Mouse (Mus musculus) heart, adult 2 months (tissue): Measurements from ENCODE around the gene Klf9. TPM values are rescaled to one million over a fixed set of nuclear protein-coding genes. Genes with fewer than 3 reads are reported as not detected.
"Not testable (repeated sequence)": the region's sequence is repeated elsewhere in the genome, so short reads cannot be mapped to it uniquely, and the experiment has no call there.

Experiments
- DNase-seq, 2 experiments: peaks; one replicate each; pipeline ENCODE4 v3.0.0; 2021
- H3K27ac ChIP-seq: fragments of 200-600 bp; 2 replicates; pipeline ENCODE4 v1.8.1; 2022
- H3K27me3 ChIP-seq: fragments of 200-500 bp; 2 replicates; pipeline ENCODE4 v1.6.1; 2012; ENCODE audit warnings: mild to moderate bottlenecking, low read length, inconsistent platforms, mixed read lengths; ENCODE audit not compliant: control insufficient read depth, insufficient read depth
- H3K36me3 ChIP-seq: fragments of 200-500 bp; 2 replicates; pipeline ENCODE4 v1.6.1; 2012; ENCODE audit warnings: low read length, inconsistent platforms; ENCODE audit not compliant: control insufficient read depth, insufficient read depth
- H3K4me1 ChIP-seq: fragments of 200-500 bp; 2 replicates; pipeline ENCODE4 v1.6.1; 2011; ENCODE audit warnings: low read length; ENCODE audit not compliant: control insufficient read depth, insufficient read depth
- H3K4me3 ChIP-seq: fragments of 200-600 bp; 2 replicates; pipeline ENCODE4 v1.8.1; 2022
- H3K79me2 ChIP-seq: fragments of 200-500 bp; replicated peaks from 2 replicates; pipeline ENCODE4 v1.6.1; 2012; ENCODE audit warnings: mild to moderate bottlenecking, inconsistent platforms, low read length, moderate library complexity, mixed read lengths; ENCODE audit not compliant: control insufficient read depth, insufficient read depth
- H3K9ac ChIP-seq: fragments of 200-500 bp; 2 replicates; pipeline ENCODE4 v1.6.1; 2012; ENCODE audit warnings: low read depth, mild to moderate bottlenecking, control low read depth, inconsistent platforms, low read length, mixed read lengths
- CTCF ChIP-seq: fragments of 200-600 bp; IDR thresholded peaks from 2 replicates; pipeline ENCODE4 v1.8.1; 2022; ENCODE audit warnings: antibody characterized with exemption, mild to moderate bottlenecking, moderate library complexity
- EP300 ChIP-seq: fragments of 200-500 bp; IDR thresholded peaks from 2 replicates; pipeline ENCODE4 v1.6.1; 2011; ENCODE audit warnings: low read depth, low read length, control low read depth; ENCODE audit not compliant: insufficient read depth
- POLR2A ChIP-seq: fragments of 200-500 bp; IDR thresholded peaks from 2 replicates; pipeline ENCODE4 v1.6.1; 2011; ENCODE audit warnings: mild to moderate bottlenecking, low read depth, low read length, control low read depth; ENCODE audit not compliant: insufficient read depth
- WGBS: fragments of 180-500 bp; shearing (Covaris S2); methylation state at CpG from one replicate; pipeline ENCODE4 v1.1.7; 2018; 5-methylcytosine and 5-hydroxymethylcytosine counted together
- intact Hi-C: fragments of 180-260 bp; cut with DNase I; formaldehyde crosslinking; loops from one replicate; pipeline ENCODE4 v1.15.1; 2025
- polyA plus RNA-seq: library from polyadenylated mRNA; depleted of rRNA; stranded (reverse); fragments of >200 nt; gene quantifications from 2 replicates; pipeline ENCODE4 v1.2.3, GENCODE M21; 2012
- total RNA-seq, 2 experiments: library from RNA; stranded (reverse); gene quantifications; 2 replicates each; pipeline ENCODE4 v1.2.3; 2021

Klf9 gene
- total and polyA plus RNA-seq, 3 experiments, result 40.3 to 142 (median 121) TPM

DNA sequence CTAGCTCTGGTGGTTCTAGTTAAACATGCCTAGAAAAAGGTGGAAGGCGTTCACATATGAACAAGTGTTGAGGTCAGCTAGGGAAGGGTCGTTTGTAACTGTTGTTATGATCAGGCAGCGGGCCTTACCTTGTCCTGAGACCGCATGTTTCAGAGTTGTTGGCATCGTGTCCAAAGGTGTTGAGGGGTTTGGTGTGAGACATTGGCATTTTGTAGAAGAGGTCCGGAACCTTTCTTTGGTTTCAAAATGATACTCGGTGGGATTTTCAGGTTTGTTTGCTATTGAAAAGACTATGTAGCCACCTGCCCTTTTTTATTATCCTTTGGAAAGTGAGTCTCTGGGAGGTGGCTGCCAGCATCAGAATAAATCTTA lies 2.0 kb downstream of the Klf9 start:
- Histone ChIP-seq H3K4me1 (peaks cover 19% of the 10 kb centered on the region), H3K4me3 (peak overlapping the region; percentile 62), H3K79me2 (peaks cover 9% of the 10 kb centered on the region), H3K9ac (peak overlapping the region; percentile 99), H3K36me3 (peaks cover 26% of the 10 kb centered on the region), H3K27ac (peak overlapping the region; percentile 100), H3K27me3 (no peaks in the 10 kb centered on the region)
- intact Hi-C loops, result loop anchor here (5.0 kb wide), 1 partner anchor 201 kb away; no protein-coding TSS in a partner anchor
- no peak for DNase-seq
- TF ChIP-seq CTCF (no peak), EP300 (no peak), POLR2A (no peak; the same call in 1 of the 2 replicates)
- WGBS, result 15% methylated on average over 7 of the region's 7 CpGs

DNA sequence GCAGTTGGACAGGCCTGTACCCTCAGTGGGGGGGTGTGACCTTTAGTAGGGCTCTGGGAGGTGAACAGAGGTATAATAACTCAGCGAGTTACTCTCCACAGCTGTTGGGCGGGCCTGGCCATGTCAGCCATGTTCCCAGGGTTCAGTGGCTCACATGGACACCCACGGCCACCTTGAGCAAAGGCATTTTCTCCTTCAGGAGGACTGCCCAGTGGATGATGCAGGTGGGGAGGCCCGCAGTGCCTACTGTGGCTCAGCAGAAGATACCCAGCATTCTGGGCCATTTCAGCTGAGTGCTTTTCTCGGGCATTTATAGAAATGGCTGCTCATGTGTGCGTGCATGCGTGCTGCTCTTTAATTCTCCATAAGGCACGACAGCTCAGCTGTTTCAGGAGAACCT lies 2.5 kb downstream of the Klf9 start:
- Histone ChIP-seq H3K4me3 (peak overlapping the region; percentile 62), H3K27ac (peak overlapping the region; percentile 100), H3K27me3 (no peaks in the 10 kb centered on the region), H3K79me2 (peaks cover 9% of the 10 kb centered on the region), H3K4me1 (peaks cover 22% of the 10 kb centered on the region), H3K9ac (peak overlapping the region; percentile 99), H3K36me3 (peaks cover 28% of the 10 kb centered on the region)
- 13% methylated on average over 8 of the region's 8 CpGs for WGBS
- peak in 1 of 2 experiments; percentile 65 for DNase-seq
- TF ChIP-seq CTCF, result no peak
- 0 out of 2 replicates have a peak, but pooled peaks have one; percentile 33 for TF ChIP-seq EP300
- TF ChIP-seq POLR2A, result peak; percentile 47; the same call in 1 of the 2 replicates
- intact Hi-C loops, result loop anchor here (5.0 kb wide), 1 partner anchor 201 kb away; no protein-coding TSS in a partner anchor

DNA sequence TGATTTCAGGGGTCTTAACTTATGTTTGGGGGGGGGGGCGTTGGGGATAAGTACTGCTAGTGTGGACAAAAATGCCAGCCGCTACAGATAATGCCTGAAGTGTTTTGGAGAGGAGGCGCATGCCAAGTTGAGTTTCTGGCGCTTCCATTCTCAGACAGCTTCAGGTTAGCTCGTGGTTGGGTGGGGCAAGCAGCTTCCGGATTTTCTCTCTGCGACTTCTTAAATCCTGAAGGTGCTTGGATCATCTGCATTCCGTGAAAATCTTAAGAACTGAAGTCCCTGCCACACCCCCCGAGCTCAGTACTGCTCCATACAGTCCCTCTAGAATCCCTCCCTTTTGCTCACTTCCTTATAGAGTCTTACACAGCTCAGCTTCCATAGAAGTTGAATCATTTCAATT lies 3.0 kb downstream of the Klf9 start:
- peak in 1 of 2 experiments; percentile 33 for DNase-seq
- no peaks in the 10 kb centered on the region for H3K27me3 ChIP-seq
- peaks cover 32% of the 10 kb centered on the region for H3K36me3 ChIP-seq
- intact Hi-C loops, result loop anchor here (2.0 to 5.0 kb wide), 2 partner anchors 23 to 202 kb away; no protein-coding TSS in a partner anchor
- H3K79me2 ChIP-seq, result peaks cover 9% of the 10 kb centered on the region
- peaks cover 24% of the 10 kb centered on the region for H3K4me1 ChIP-seq
- H3K9ac ChIP-seq, result peak overlapping the region; percentile 99
- H3K27ac ChIP-seq, result peak overlapping the region; percentile 100
- peak overlapping the region; percentile 62 for H3K4me3 ChIP-seq
- 10% methylated on average over 9 of the region's 9 CpGs for WGBS
- no peak for TF ChIP-seq CTCF
- TF ChIP-seq EP300, result no peak
- no peak for TF ChIP-seq POLR2A

DNA sequence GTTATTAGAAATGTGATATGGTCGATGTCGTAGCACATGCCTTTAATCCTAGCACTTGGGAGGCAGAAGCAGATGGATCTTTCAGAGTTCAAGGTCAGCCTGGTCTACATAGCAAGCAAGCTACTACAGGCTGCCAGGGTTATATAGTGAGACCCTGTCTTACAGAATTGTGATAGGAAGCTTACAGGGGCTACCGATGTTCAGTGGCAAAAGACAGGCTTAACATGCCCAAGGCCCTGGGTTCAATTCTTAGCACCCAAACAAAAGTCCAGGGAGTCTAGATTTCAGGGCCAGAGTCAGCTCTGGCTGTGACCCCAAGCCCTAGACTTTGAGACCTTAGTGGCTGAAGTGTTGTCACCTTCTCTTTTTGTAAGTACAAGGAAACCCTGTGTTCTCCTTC lies 4.1 kb downstream of the Klf9 start:
- H3K9ac ChIP-seq, result peak overlapping the region; percentile 99
- intact Hi-C loops, result loop anchor here (2.0 kb wide), 1 partner anchor 22 kb away; no protein-coding TSS in a partner anchor

DNA sequence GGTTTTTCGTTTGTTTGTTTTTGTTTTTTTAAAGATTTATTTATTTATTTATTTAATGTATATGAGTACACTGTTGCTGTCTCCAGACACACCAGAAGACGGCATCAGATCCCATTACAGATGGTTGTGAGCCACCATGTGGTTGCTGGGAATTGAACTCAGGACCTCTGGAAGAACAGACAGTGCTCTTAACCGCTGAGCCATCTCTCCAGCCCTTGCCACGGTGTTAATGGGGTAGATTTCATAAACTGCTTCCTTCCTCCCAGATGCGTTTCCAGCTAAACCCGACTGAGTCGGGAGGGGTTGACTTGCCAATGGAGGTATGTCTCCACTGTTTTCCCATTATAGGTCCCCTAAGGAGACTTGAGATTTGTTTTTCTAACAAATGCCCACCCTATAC lies 4.5 kb downstream of the Klf9 start:
- not testable (repeated sequence) for DNase-seq, H3K27me3 ChIP-seq, H3K79me2 ChIP-seq, H3K9ac ChIP-seq
- peak overlapping the region; percentile 100 for H3K27ac ChIP-seq
- H3K4me1 ChIP-seq, result peaks cover 32% of the 10 kb centered on the region
- WGBS, result 36% methylated on average over 7 of the region's 7 CpGs
- peak overlapping the region; percentile 62 for H3K4me3 ChIP-seq
- H3K36me3 ChIP-seq, result peaks cover 48% of the 10 kb centered on the region
- intact Hi-C loops, result loop anchor here (2.0 kb wide), 1 partner anchor 21 kb away; no protein-coding TSS in a partner anchor

More for the DNA sequence above, 4.1 kb downstream of the Klf9 start:
- WGBS, result 41% methylated on average over 3 of the region's 3 CpGs
- peak overlapping the region; percentile 100 for H3K27ac ChIP-seq
- H3K79me2 ChIP-seq, result peaks cover 9% of the 10 kb centered on the region
- H3K4me1 ChIP-seq, result peaks cover 32% of the 10 kb centered on the region
- H3K27me3 ChIP-seq, result no peaks in the 10 kb centered on the region
- H3K36me3 ChIP-seq, result peaks cover 44% of the 10 kb centered on the region
- TF ChIP-seq EP300, result no peak
- TF ChIP-seq POLR2A, result no peak
- no peak for TF ChIP-seq CTCF
- H3K4me3 ChIP-seq, result peak overlapping the region; percentile 62
- DNase-seq, result no peak

DNA sequence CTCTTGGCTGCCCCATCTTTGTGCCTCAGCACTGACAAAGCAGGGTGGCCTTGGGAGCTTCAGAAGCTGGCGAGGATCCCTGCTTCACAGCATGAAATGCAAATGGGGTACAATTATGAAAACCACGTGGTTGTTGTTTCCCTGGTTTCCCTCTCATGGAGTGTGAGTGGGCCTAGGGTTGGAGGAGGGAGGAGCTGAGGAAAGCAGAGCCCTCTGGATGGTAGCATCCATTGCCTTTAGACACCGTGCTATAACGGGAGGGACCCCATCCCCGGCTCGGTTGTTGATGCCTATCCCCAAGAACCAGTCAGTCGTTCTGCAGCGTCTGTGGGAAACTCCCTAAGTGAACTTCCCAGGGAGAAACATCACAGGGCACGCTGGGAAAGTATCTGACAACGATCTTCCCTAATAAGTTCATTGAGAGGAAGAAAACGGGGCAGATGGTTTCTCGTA lies 5.4 kb downstream of the Klf9 start:
- no peak for DNase-seq
- intact Hi-C loops, result no loop called here
- H3K36me3 ChIP-seq, result peaks cover 53% of the 10 kb centered on the region
- no peaks in the 10 kb centered on the region for H3K27me3 ChIP-seq
- peaks cover 12% of the 10 kb centered on the region for H3K79me2 ChIP-seq
- H3K9ac ChIP-seq, result peak overlapping the region; percentile 34
- H3K4me3 ChIP-seq, result peak overlapping the region; percentile 62
- TF ChIP-seq EP300 (no peak), CTCF (no peak), POLR2A (0 out of 2 replicates have a peak, but pooled peaks have one; percentile 20)
- peaks cover 40% of the 10 kb centered on the region for H3K4me1 ChIP-seq
- H3K27ac ChIP-seq, result peak overlapping the region; percentile 100
- 17% methylated on average over 12 of the region's 12 CpGs for whole genome bisulfite sequencing
